Mouse (Mus musculus) ES-E14 (cell line): ENCODE measurements around the gene Gm5799.
"Not testable (repeated sequence)": the region's sequence is repeated elsewhere in the genome, so short reads cannot be mapped to it uniquely, and the experiment has no call there.

Experiments
- HCFC1 ChIP-seq: IDR thresholded peaks from 2 replicates; pipeline ENCODE4 v1.6.1; 2012; ENCODE audit warnings: low read length, inconsistent platforms, borderline replicate concordance; ENCODE audit not compliant: insufficient read depth
- ZC3H11A ChIP-seq: IDR thresholded peaks from 2 replicates; pipeline ENCODE4 v1.6.1; 2012; ENCODE audit warnings: low read depth, mild to moderate bottlenecking, inconsistent platforms, low read length, borderline replicate concordance

GRCm38 (mm10) chr14:43532011-43532383, 11.4 kb upstream of the Gm5799 start:
- not testable (repeated sequence) for TF ChIP-seq ZC3H11A, HCFC1
